Mouse (Mus musculus) CD4-positive helper T cell, adult 2 months (primary cell): Measurements from ENCODE around the gene Speer4a.
"Not testable (repeated sequence)": the region's sequence is repeated elsewhere in the genome, so short reads cannot be mapped to it uniquely, and the experiment has no call there.

ENCODE experiments used
- DNase-seq: peaks from one replicate; pipeline ENCODE4 v3.0.0-alpha.2; 2012; ENCODE audit warnings: low read depth, missing footprints, low spot score

The Speer4a gene

GRCm38 (mm10) chr5:26039458-26039857 lies at the start of gene Speer4a:
TSS of gene Speer4a (minus strand) at chr5:26039558.
- not testable (repeated sequence) for DNase-seq

DNA sequence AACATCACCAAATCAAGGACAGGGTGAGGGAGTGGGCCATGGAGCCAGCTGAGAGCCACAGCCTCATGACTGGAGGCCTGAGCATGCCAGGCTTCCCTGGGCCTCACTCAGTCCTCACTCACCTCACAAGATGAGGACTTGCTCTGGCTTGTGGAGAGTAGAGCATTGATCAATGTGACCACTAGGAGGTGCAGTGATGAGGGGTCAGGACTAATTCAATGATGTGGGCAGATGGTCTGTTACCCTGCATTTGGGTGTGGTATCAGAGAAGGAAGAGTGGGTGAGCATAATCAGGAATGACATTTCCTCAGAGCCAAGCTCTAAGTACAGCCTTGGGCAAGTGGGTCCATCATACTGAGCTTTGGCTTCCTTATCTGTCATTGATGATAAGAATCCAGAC lies 39.7 kb upstream of the Speer4a start:
- DNase-seq, result not testable (repeated sequence)

DNA sequence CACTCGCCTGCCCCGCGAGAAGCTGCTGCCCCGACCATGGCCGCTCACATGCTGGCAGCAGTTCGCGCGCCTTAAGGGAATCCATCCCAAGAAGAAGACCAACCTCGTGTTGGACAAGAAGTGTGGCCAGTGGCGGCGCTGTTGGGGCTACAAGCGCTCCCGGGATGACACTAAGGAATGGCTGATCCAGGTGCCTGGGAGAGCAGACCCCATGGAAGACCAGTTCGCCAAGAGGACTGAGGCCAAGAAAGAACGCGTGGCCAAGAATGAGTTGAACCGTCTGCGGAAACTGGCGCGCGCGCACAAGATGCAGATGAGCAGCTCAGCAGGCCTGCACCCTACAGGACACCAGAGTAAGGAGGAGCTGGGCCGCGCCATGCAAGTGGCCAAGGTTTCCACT lies 31.4 kb upstream of the Speer4a start:
- DNase-seq, result no peak

DNA sequence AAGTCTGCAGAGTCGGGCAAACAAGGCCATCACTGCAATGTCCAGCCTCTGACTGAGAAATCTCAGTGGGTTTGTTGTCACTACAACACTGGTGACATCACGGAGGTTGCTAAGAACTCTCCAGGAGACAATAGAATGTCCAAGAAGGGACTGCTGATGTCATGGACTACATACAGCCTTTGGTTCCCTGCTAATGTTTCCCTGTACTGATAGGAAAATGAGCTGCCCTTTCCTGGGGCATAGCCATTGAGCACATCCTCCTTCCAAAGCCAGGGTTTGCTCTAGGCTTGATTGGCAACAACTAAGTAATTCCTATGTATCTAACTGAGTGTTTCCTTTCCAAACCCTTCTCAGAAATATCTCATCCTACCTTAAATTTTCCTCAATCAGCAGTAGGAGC lies 19.1 kb upstream of the Speer4a start, which contains the start of gene Gm7347:
TSS of gene Gm7347 (minus strand) at position 101 of the 400 bp plus-strand sequence.
- DNase-seq, result not testable (repeated sequence)

DNA sequence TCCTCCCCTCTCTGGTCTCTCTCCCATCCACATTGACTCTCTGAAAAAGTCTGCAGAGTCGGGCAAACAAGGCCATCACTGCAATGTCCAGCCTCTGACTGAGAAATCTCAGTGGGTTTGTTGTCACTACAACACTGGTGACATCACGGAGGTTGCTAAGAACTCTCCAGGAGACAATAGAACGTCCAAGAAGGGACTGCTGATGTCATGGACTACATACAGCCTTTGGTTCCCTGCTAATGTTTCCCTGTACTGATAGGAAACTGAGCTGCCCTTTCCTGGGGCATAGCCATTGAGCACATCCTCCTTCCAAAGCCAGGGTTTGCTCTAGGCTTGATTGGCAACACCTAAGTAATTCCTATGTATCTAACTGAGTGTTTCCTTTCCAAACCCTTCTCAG lies 16.5 kb downstream of the Speer4a start, which contains the start of gene Gm5862:
TSS of gene Gm5862 (minus strand) at position 101 of the 400 bp plus-strand sequence.
- DNase-seq, result not testable (repeated sequence)

- DNase-seq, result not testable (repeated sequence)
Measured at GRCm38 (mm10) chr5:26007697-26008096, 31.7 kb downstream of the Speer4a start.

- not testable (repeated sequence) for DNase-seq
Measured at GRCm38 (mm10) chr5:26006937-26007695, 32.2 kb downstream of the Speer4a start.

GRCm38 (mm10) chr5:26004698-26005097 lies 34.7 kb downstream of the Speer4a start, which contains the start of gene Gm1979:
TSS of gene Gm1979 (minus strand) at chr5:26004798.
- DNase-seq, result not testable (repeated sequence)

- DNase-seq, result not testable (repeated sequence)
Measured at GRCm38 (mm10) chr5:25988550-25988949, 50.8 kb downstream of the Speer4a start, which contains the start of gene Gm21698. TSS of gene Gm21698 (minus strand) at chr5:25988650.
